Mouse (Mus musculus): ENCODE data around the gene Nol4l. TPM values are rescaled to one million over a fixed set of nuclear protein-coding genes. Genes with fewer than 3 reads are reported as not detected.
A peak's percentile ranks its signal among the peaks of the same experiment; 100 is the strongest.

Nol4l gene
- polyA plus RNA-seq (2016; fragmentation: Nextera tagmentation; extraction: Ambion mirVana): 33.9 and 36.8 TPM in 2 replicates

- peak within 1 kb of the TSS; percentile 82 for H3K4me3 ChIP-seq
- ATAC-seq (ENCODE audit: low FRiP score): peak; percentile 20; the same call in 1 of the 2 replicates
- H3K36me3 ChIP-seq: no peaks in the 10 kb centered on the region
- peaks cover 38% of the 10 kb centered on the region for H3K4me1 ChIP-seq
- peaks cover 16% of the 10 kb centered on the region for H3K27me3 ChIP-seq
- peak within 1 kb of the TSS; percentile 97 for H3K27ac ChIP-seq
- WGBS: 1% methylated on average over 50 of the region's 86 CpGs
- no peaks in the 10 kb centered on the region for H3K9me3 ChIP-seq (replicated peaks)
- H3K4me2 ChIP-seq (replicated peaks): peak within 1 kb of the TSS; percentile 95
- peak within 1 kb of the TSS; percentile 90 for H3K9ac ChIP-seq
Measured at GRCm38 (mm10) chr2:153529931-153530766, at the start of gene Nol4l. Nol4l (minus strand) TSS chr2:153529971.

GRCm38 (mm10) chr2:153577122-153577521, 47.4 kb upstream of the Nol4l start:
- Histone ChIP-seq H3K4me1 (peaks cover 5% of the 10 kb centered on the region; the same call in 1 of the 2 replicates), H3K4me2 (replicated peaks) (no peak overlapping the region), H3K9ac (no peak overlapping the region), H3K27ac (no peak overlapping the region), H3K4me3 (no peak overlapping the region), H3K27me3 (no peaks in the 10 kb centered on the region), H3K9me3 (replicated peaks) (no peaks in the 10 kb centered on the region), H3K36me3 (no peaks in the 10 kb centered on the region)
- WGBS: 46% methylated on average over 4 of the region's 4 CpGs
- no peak for ATAC-seq (ENCODE audit: low FRiP score)

DNA sequence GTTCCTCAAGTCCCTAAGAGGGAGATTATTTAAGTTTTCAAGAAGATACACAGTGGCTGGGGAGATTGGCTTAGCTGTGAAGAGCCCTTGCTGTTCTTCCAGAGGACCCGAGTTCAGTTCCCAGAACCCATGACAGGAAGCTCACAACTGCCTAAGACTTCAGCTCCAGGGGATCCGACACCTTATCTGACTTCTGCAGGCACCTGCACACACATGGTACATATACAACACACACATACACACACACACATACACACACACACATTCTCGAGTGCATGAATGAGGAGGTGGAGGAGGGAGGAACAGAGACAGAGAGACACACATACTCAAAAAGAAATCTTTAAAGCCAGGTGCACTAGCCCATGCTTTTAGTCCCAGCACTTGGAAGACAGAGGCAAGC, 46.4 kb upstream of the Nol4l start:
- H3K4me3 ChIP-seq: no peak overlapping the region
- H3K27ac ChIP-seq: no peak overlapping the region
- H3K9me3 ChIP-seq (replicated peaks): no peaks in the 10 kb centered on the region
- ATAC-seq (ENCODE audit: low FRiP score): no peak
- H3K4me1 ChIP-seq: peaks cover 5% of the 10 kb centered on the region; the same call in 1 of the 2 replicates
- H3K4me2 ChIP-seq (replicated peaks): no peak overlapping the region
- H3K36me3 ChIP-seq: no peaks in the 10 kb centered on the region
- H3K9ac ChIP-seq: no peak overlapping the region
- WGBS: 85% methylated on average over 3 of the region's 3 CpGs
- no peaks in the 10 kb centered on the region for H3K27me3 ChIP-seq

DNA sequence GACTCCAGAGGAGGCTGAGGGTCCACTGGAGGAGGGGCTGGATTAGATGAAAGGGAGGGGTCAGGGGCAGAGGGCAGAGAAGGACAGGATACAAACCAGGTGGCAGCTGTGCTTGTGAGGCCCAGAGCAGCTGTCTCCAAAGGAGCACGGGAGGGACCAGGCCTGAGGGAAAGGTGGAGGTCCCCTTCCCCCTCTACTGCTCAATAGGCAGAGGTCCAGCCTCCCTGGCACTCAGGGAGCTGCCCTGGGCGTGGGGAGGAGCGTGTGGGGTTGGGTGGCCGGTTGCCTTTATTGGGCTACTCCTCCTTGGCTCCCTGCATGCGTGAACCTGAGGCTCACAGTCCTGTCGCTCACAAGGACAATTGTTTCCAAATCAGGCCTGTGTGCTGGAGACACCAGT, 45.8 kb upstream of the Nol4l start:
- H3K9me3 ChIP-seq (replicated peaks): no peaks in the 10 kb centered on the region
- no peak overlapping the region for H3K4me3 ChIP-seq
- peaks cover 5% of the 10 kb centered on the region; the same call in 1 of the 2 replicates for H3K4me1 ChIP-seq
- H3K27me3 ChIP-seq: no peaks in the 10 kb centered on the region
- no peak overlapping the region for H3K27ac ChIP-seq
- ATAC-seq (ENCODE audit: low FRiP score): no peak
- H3K9ac ChIP-seq: no peak overlapping the region
- H3K36me3 ChIP-seq: no peaks in the 10 kb centered on the region
- WGBS: 59% methylated on average over 6 of the region's 6 CpGs
- no peak overlapping the region for H3K4me2 ChIP-seq (replicated peaks)

- no peak for ATAC-seq (ENCODE audit: low FRiP score)
- Histone ChIP-seq H3K9me3 (replicated peaks) (no peaks in the 10 kb centered on the region), H3K9ac (no peak overlapping the region), H3K4me1 (peaks cover 5% of the 10 kb centered on the region; the same call in 1 of the 2 replicates), H3K4me3 (no peak overlapping the region), H3K36me3 (no peaks in the 10 kb centered on the region), H3K27me3 (no peaks in the 10 kb centered on the region), H3K4me2 (replicated peaks) (no peak overlapping the region), H3K27ac (no peak overlapping the region)
- 87% methylated on average over 6 of the region's 9 CpGs for WGBS
Measured at GRCm38 (mm10) chr2:153573101-153573500, 43.3 kb upstream of the Nol4l start.

DNA sequence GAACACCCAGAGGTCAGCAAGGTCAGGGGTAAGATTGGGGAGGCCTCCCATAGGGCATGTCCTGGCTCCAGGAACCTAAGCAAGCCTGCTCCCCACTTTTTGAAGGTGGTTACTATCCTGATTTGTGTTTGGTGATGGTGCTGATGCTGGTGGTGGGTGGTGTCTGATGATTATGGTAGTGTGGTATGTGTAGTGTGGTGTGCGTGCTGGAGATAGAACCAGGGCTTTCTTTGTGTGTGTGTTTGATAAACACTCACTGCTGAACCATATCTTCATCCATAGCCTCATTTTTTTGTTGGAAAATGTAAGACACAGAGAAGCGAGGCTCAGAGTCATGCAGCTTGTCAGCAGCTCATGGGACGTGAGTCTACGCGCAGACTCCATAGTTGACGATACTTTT, 38.8 kb upstream of the Nol4l start:
- H3K9ac ChIP-seq: no peak overlapping the region
- H3K27ac ChIP-seq: no peak overlapping the region
- WGBS: 90% methylated on average over 6 of the region's 6 CpGs
- H3K4me3 ChIP-seq: no peak overlapping the region
- H3K36me3 ChIP-seq: no peaks in the 10 kb centered on the region
- H3K4me2 ChIP-seq (replicated peaks): no peak overlapping the region
- ATAC-seq (ENCODE audit: low FRiP score): no peak
- H3K4me1 ChIP-seq: no peaks in the 10 kb centered on the region
- H3K9me3 ChIP-seq (replicated peaks): no peaks in the 10 kb centered on the region
- no peaks in the 10 kb centered on the region for H3K27me3 ChIP-seq

DNA sequence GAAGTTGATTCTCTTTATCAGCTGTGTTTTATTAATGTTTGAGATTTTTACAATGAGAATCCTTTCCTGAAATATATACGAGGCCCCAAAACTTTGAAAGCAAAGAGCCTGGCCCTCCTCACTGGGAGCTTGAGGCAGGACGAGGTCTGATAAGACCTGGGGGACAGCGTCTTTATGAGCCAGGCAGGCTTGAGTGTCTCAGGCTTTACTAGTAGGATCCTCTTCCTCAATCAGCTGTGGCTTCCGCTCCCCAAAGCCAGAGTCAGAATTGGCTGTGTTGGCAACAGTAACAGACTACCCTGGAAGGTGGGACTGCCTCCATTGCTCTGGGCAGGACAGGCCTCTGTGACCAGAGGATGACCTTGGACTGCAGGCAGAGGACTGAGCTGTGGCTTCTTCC, 38.2 kb upstream of the Nol4l start:
- Histone ChIP-seq H3K4me2 (replicated peaks) (no peak overlapping the region), H3K4me3 (no peak overlapping the region), H3K27me3 (no peaks in the 10 kb centered on the region), H3K9ac (no peak overlapping the region), H3K36me3 (no peaks in the 10 kb centered on the region), H3K4me1 (no peaks in the 10 kb centered on the region), H3K9me3 (replicated peaks) (no peaks in the 10 kb centered on the region), H3K27ac (no peak overlapping the region)
- WGBS: 81% methylated on average over 4 of the region's 4 CpGs
- no peak for ATAC-seq (ENCODE audit: low FRiP score)

DNA sequence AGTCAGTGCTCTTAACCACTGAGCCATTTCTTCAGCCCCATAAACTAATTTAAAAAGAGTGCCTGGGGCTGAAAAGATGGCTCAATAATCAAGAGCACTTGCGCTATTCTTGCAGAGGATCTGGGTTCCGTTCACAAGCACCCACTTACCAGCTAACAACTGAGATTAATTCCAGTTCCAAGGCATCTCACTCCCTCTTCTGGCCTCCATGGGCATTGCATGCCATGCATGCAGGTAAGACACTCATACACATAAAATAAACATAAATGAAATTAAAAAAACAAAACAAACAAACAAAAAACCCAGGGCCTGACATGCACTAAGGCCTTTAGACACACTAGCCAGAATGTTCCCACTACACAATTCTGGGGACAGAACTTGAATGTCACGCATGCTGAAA, 34.6 kb upstream of the Nol4l start:
- Histone ChIP-seq H3K36me3 (no peaks in the 10 kb centered on the region), H3K27me3 (peaks cover 15% of the 10 kb centered on the region), H3K4me1 (peaks cover 23% of the 10 kb centered on the region), H3K9ac (no peak overlapping the region), H3K4me2 (replicated peaks) (no peak overlapping the region), H3K4me3 (no peak overlapping the region), H3K9me3 (replicated peaks) (no peaks in the 10 kb centered on the region), H3K27ac (no peak overlapping the region)
- no peak for ATAC-seq (ENCODE audit: low FRiP score)
- WGBS: 86% methylated on average over 3 of the region's 3 CpGs

GRCm38 (mm10) chr2:153561564-153561963, 31.8 kb upstream of the Nol4l start:
- H3K36me3 ChIP-seq: no peaks in the 10 kb centered on the region
- H3K27me3 ChIP-seq: peaks cover 16% of the 10 kb centered on the region
- H3K9ac ChIP-seq: no peak overlapping the region
- peak overlapping the region; percentile 45 for H3K4me2 ChIP-seq (replicated peaks)
- peak overlapping the region; percentile 66 for H3K27ac ChIP-seq
- ATAC-seq (ENCODE audit: low FRiP score): no peak
- peaks cover 27% of the 10 kb centered on the region for H3K4me1 ChIP-seq
- WGBS: 44% methylated on average over 5 of the region's 5 CpGs
- H3K9me3 ChIP-seq (replicated peaks): no peaks in the 10 kb centered on the region
- 0 out of 2 replicates have a peak overlapping the region, but pooled peaks have one; percentile 2 for H3K4me3 ChIP-seq

DNA sequence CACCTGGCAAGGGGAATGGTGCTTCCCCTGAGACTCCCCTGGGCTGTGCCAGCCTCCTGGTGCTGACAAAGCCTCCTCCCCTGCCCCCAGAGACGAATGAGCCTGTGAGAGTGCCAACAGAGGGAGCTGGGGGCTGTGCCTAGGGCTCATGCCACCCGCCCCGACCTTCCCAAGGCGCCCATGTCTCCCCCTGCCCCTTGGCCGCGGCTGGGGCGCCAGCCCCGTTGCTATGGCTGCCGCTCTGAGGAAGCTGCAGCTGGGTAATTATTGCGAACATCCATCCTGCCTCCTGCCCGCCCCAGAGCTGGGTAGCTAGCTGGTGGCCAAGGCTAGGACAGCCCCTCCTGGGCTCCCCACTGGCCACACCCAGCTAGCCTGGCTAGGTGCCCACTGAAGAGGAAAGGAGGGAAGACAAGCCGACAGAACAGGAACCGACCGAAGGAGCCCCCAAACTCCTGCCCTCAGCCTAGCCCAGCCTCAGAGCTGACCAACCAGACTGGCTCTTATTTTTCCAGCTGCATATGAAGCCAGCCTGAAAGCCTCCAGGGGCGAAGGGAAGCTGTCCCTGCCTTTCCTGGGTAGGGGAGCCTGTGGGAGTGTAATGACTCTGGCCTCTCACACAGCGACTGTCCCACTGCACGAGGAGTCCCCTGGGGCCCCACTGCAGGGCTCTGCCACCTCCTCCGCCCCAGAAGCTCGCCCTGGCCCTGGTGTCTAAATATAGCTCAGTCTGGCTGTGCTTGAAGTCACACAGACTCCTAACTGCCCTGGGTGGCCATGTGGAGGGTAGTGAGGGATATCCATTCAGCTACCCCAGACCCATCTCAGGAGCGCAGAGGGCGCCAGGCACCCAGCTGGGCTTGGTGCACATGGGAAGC, 31.1 kb upstream of the Nol4l start:
- peak; percentile 82 for ATAC-seq (ENCODE audit: low FRiP score)

DNA sequence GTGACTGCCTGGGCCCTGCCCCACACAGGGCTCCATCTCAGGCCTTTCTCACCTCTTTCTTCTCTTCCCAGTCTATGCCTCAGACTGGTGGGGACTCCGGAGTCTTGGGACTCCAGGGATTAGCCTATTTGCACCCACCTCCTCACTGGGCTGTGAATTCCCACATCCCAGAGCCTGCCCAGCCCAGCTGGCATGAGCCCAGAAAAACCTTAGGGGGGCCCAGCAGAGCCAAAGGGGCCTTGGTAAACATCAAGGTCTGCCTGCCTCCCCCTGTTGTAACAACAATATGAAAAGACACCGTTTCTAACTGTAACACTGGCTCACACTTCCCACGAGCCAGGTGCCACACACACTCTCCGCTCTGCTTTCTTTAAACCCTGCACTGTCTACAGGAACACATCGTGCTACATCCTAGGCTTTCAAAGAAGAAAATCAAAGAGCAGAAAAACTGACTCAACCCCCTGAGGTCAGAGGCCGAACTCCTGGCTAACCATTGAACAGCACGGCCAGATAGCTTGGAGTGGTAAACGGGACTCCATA, 29.9 kb upstream of the Nol4l start:
- Histone ChIP-seq H3K4me1 (peaks cover 27% of the 10 kb centered on the region), H3K9ac (no peak overlapping the region), H3K4me3 (no peak overlapping the region), H3K4me2 (replicated peaks) (no peak overlapping the region), H3K36me3 (no peaks in the 10 kb centered on the region), H3K27me3 (peaks cover 16% of the 10 kb centered on the region), H3K27ac (no peak overlapping the region), H3K9me3 (replicated peaks) (no peaks in the 10 kb centered on the region)
- no peak for ATAC-seq (ENCODE audit: low FRiP score)
- 54% methylated on average over 8 of the region's 8 CpGs for WGBS

More for the DNA sequence above, 31.1 kb upstream of the Nol4l start:
- H3K4me3 ChIP-seq: 0 out of 2 replicates have a peak overlapping the region, but pooled peaks have one; percentile 2
- WGBS: 9% methylated on average over 21 of the region's 21 CpGs
- H3K27me3 ChIP-seq: peaks cover 16% of the 10 kb centered on the region
- H3K36me3 ChIP-seq: no peaks in the 10 kb centered on the region
- no peaks in the 10 kb centered on the region for H3K9me3 ChIP-seq (replicated peaks)
- peak overlapping the region; percentile 66 for H3K27ac ChIP-seq
- H3K9ac ChIP-seq: no peak overlapping the region
- peaks cover 27% of the 10 kb centered on the region for H3K4me1 ChIP-seq
- peak overlapping the region; percentile 45 for H3K4me2 ChIP-seq (replicated peaks)

DNA sequence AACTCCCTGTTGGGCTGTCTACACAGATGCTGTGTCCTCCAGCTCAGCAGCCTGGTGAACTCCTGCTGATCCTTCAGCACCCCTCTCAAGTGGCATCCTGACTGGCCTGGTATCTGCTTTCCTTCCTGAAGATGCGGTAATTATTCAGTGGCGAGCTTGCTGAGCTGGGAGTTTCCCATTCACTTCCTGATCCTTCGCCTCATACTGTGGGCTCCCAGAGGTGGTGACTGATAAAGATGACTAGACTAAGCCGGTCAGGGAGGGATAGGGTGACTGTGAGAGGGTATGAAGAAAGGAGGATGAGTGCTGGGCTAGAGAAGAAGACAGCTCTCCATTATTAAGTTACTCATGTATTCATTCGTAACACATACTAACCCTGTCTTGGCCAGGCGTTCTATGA, 28.7 kb upstream of the Nol4l start:
- Histone ChIP-seq H3K4me3 (no peak overlapping the region), H3K27me3 (peaks cover 16% of the 10 kb centered on the region), H3K9ac (no peak overlapping the region), H3K27ac (no peak overlapping the region), H3K4me2 (replicated peaks) (no peak overlapping the region), H3K36me3 (no peaks in the 10 kb centered on the region), H3K9me3 (replicated peaks) (no peaks in the 10 kb centered on the region), H3K4me1 (peaks cover 27% of the 10 kb centered on the region)
- no peak for ATAC-seq (ENCODE audit: low FRiP score)
- WGBS: 64% methylated on average over 6 of the region's 6 CpGs

Measured in hindbrain, embryonic 12.5 days (tissue).